Mouse (Mus musculus): ENCODE measurements around the gene Pex19. TPM values are rescaled to one million over a fixed set of nuclear protein-coding genes. Genes with fewer than 3 reads are reported as not detected.
A peak's percentile ranks its signal among the peaks of the same experiment; 100 is the strongest.

The Pex19 gene
- total RNA-seq, 2 experiments from 2014 or later, result 76.0 to 82.5 TPM

DNA sequence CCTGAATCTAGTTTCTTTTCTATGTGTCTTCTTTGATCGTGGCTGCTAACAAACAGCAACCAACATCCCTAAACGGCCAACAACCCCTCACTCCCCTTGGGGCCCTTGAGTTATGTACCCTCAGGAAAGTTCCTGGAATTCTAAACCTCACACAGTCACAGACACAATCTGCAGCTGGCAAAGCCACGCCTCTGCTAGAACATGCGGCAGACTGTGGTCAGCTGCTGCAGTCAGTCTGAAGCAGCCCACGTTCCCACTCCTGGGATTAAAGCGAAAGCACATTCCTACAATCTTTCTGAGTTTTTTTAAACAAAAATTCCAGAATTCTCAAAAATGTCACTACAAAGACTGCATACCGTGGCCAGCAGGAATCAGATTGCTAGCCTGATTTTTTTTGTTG is 7.0 kb downstream of the Pex19 start:
- DNase-seq, result peak; percentile 45

DNA sequence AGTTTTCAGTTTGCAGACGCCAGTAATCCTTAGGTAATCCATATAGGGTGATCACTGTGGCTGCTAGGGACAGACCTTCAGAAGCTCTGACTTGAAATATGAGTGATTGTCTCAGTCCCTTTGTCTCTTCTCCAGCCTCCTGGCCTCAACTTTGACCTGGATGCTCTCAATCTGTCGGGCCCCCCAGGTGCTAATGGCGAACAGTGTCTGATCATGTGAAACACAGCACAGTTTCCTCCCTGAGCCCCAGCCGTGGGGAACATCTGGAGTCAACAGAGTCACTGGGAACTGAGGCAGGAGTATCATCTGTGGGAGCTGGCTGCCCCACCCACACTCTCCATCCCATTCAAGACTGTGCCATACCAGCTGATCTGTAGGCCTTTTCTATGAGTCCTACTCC is 7.5 kb downstream of the Pex19 start:
- DNase-seq, result no peak

DNA sequence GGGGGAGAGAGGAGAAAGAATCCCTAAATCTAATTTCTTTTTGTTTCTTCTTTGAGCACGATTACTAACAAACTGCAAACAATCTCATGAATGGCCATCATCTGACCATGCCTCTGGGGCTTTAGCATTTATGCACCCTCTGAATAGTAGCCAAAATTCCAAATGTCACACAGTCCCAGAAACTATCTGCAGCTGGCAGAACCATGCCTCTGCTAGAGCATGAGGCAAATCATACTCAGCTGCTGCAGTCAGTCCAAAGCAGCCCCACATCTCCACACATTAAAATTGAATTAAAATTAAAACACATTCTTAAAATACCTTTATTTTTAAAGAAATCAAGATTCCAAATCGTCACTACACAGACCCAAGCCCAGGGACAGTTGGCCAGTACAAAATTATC is 13.6 kb downstream of the Pex19 start:
- no peak for DNase-seq

DNA sequence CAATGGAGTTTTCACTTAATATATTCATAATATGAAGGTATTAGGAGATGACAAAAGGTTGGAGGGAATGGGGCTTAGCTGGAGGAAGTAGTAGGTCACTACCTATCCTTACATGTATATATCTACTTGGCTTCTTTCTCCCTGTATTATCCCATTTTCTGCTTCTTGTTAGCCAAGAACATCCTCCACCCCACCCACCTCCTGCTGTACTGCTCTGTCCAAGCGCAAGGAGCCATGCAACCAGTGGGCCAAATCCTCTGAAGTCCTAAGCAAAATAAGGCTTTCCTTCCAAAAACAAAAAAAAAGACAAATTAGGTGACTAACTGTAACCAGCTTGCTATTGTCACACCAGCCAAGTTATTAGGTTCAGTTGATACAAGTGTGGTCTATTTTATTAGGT is 14.3 kb downstream of the Pex19 start:
- no peak for DNase-seq

DNA sequence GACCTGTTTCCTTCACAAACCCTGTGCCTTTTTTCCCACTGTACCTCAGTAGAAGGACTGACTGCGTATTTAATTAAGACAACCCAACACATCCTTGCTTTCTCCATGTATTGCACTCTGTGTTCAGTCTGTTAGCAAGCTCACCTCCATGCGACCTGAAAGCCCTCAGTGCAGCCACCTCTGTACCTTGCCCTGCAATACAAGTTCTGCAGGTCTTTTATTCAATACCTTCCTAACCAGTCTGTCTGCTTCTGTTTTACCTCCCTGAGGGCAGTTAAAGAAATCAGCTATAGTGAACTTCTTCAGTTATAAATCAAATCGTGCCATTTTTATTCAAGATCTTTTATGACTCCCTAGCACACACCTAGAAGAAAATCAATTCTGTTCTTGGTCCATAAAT is 15.0 kb downstream of the Pex19 start:
- no peak for DNase-seq

DNA sequence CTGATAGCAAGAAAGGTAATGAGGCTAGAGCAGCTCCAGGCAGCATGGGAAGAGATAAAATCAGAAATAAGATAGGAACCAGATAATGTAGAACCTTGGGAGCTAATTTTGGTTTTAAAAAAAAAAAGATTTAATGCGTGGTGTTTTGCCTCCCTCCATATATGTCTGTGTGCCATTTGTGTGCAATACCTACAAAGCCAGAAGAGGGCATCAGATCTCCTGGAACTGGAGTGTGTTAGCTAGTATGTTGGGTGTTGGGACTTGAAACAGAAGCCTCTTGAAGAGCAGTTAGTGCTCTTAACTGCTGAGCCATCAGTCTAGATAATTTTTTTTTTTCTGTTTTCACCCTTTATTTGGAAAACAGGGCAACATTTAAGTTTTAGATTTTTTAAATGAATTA is 17.0 kb downstream of the Pex19 start:
- peak; percentile 30 for DNase-seq

DNA sequence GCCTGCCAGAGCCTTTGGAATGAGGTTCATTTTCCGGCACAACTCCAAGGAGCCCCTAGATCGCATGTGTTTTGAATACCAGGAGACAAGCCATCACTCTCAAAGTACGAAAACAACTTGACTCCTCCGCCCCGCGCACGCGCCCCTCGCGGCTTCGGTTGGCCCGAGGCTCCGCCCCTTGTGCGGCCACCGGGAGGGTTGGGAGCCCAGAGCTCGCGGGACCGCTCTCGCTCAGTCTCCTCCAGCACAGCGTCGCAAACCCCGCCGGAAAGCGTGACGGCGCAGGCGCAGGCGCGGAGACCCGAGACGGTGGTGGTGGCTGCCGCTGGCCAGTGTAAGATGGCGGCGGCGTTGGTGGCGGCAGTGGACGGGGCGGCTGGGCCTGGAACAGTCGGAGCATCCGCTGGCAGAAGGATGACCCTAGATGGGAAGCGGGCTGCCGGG is 21.3 kb downstream of the Pex19 start, which contains the start of gene Dcaf8:
Dcaf8 (plus strand) TSS at position 250 of the 444 bp plus-strand sequence.
- peak; percentile 98 for DNase-seq

DNA sequence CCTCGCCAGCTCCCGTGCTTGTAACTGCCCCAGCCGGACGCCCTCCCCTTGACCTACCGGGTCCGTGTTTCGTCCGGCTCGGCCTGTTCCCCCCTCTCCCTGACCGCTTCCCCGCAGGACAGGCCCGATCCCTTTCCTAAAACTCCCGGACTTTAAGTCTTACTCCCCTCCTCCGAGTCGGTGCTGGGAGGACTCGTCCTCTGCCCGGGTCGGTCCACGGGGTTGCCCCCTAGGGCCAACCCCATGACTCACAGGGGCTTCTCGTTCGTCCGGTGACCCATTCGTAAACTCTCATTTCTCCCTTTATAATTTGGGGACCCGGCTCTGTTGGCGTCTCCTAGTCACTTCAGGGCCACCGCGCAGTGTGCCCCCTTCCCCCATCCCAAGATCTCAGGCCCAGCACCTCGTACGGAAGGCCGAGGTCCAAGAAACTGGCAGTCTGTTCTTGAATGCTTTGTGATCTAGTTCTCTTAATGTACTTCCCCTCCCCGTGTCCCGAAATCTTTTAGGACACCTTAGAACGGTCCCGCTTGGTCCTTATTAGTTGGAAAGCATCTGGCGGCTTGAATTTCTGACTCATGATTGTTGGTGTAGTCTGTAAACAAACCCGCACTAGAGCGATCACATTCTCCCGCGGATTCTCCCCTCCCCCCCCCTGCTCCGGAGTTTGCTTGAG is 21.9 kb downstream of the Pex19 start:
- DNase-seq, result peak; percentile 35

DNA sequence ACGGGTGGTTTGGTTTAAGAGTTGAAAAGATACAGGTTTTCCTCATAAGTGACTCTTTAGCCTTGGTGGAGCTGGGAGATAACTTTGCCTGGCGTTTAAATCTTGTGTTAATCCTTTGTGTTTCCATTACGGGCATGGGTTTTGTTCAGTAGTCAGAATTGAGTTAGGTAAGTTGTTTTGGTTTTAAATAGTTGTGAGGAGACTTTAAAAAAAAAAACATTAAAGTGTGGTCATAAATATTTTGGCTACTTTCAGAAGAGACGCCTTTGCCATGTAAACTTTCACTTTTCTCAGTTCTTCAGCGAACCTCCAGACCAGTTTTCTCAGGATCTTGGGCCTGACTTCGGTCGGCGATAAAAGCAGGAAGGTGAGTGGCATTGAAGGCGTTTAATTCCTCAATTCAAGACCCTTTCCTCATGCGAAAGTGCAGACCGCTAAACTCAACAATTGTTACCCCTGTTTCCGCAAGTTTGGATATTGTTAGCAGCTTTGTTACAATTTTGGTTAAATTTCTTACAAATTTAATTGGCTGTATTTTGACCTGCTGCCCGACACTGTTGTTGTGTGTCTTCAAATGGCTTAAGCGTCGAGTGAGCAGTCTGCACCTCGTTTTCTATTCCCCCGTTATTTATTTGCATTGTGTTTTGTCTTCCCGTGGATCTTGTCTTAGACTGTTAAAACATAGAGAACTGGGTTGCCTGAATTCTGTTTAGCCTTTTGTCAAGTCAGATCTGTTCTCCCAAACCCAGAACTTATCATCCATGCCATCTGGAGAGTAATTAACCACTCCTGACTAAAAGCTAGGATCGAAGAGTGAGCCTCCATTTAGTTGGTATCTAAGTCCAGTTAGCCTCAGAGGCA is 22.6 kb downstream of the Pex19 start:
- DNase-seq, result no peak

DNA sequence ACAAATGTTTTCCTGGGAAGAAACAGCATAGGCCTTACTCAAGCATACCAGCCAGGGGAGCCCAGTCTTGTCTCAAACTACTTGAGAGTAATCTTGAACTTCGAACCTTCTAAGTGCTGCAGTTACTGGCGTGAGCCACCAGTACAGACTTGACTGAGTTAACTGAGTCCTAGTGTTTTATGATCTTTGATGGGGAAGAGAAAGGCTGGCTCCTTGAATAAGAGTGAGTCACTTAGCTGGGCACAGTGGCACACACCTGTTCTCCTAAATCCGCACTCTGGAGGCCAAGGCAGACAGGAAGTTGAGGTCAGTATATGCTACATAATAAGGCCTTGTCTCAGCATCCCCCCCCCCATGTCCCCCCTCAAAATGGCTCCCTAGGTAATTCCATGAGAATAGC is 28.0 kb downstream of the Pex19 start:
- no peak for DNase-seq

DNA sequence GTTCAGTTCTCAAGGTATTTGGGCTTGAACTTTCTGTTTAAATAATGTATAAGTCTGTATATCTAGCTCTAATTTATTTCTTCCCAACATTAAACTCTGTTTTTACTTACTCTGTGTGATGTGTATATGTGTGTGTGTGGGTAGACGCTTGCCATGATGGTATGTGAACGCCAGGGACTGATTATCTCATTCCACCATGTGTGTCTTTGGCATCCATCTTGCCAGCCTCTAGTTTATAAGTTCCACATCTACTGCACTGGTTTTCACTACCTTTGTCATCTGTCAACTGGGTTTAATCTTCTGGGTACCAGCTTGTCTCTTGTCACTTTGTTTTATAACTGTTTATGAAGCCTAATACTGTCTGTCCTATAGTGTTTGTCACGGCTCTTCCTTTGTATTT is 29.0 kb downstream of the Pex19 start:
- DNase-seq, result no peak

DNA sequence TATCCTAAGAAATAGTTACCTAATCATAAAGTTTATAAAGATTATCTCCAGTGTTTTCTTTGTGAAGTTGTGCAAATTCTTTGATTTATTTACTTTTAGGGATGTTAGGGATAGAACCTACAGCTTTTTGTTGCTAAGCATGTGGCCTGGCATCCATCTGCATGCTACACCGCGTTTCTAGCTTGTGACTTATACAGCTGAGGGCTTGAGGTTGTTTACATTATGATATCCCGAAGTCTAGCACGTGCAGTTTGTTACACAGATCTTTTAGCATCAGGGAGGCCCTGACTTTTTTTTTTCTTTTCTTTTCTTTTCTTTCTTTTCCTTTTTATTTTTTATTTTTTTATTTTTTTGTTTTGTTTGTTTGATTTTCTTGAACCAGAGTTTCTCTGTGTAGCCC is 33.4 kb downstream of the Pex19 start:
- no peak for DNase-seq

DNA sequence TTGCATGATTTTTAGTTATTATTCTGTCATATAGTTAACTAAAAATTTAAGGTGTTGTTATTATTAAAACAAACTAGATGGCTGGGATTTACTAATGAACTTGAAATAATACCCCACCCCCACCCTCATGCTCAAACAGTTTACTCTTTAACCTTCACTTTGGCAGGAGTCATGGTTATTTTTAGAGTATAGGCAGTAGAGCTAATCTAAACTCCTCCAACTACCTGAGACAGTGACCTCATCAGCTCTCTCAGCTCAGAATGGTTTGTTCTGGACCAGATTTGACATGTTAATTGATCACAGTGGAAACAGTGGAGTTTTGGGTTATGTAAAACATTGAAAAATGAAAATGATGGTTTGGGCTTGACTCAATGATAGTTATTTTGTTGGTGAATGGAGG is 34.0 kb downstream of the Pex19 start:
- DNase-seq, result no peak

DNA sequence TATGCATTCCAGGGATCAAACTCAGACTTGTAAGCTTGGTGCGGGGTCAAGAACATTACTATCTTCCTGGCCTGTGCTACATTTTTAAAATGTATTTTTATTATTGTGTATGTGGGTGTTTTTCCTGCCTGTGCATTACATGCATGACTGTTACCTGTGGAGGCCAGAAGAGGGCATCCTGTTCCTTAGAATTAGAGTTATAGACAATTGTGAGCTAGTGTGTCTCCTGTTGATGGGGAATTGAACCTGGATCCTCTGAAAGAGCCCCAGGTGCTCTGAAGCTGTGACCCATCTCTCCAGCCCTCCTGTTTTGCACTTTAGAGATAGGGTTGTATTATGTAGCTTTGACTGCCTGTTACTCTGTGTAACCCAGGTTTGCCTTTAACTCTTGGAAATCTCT is 35.5 kb downstream of the Pex19 start:
- DNase-seq, result no peak

DNA sequence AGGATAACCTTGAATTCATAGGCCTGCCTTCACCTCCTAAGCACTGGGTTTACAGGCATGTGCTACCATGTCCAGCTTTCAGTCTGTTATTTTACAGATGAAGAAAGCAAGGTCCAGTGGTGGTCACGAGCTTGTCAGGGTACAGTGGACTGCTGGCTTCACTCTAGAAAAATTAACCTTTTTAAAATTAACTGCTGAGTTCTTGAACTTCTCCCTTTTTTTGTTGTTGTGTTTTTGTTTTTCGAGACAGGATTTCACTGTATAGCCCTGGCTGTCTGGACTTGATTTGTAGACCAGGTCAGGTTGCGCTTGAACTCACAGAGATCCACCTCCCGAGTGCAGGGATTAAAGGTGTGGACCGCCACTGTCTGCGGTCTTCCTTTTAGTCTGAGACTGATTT is 36.4 kb downstream of the Pex19 start:
- DNase-seq, result no peak

DNA sequence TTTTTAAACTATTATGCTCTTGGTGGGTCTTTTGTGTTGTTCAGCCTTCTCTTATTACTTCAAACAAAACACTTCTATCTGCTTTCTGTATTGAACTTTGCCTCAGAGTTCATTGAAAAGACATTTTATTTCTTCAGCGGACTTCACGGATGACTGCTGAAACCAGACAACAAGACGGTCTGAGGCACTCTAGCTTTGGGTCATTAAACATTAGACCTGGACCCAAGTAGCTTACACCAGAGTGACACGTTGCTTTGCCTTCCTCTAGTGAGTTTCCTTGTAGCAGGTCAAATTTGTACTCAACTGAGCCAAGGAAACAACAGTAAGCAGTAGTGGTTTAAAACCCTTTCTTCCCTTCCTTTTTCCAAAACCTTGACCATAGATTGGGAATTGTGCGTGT is 41.4 kb downstream of the Pex19 start:
- no peak for DNase-seq

DNA sequence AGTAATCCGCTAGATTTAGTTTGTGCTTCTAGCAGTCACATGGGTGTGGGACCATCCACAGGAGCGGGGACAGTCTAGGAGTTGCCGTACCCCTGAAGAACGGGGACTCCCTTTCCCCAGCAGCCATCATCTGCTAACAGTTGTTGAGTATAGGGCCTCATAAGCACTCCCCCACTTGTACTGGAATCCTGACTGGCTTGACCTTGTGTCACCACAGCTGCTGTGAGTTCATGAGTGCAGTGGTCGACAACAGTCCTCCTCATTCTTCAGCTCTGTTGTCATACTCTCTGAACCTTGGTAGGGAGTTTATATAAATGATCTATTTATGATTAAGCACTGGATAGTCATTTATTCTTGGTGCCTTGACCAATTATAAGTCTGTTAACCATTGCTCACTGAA is 43.3 kb downstream of the Pex19 start:
- DNase-seq, result no peak

DNA sequence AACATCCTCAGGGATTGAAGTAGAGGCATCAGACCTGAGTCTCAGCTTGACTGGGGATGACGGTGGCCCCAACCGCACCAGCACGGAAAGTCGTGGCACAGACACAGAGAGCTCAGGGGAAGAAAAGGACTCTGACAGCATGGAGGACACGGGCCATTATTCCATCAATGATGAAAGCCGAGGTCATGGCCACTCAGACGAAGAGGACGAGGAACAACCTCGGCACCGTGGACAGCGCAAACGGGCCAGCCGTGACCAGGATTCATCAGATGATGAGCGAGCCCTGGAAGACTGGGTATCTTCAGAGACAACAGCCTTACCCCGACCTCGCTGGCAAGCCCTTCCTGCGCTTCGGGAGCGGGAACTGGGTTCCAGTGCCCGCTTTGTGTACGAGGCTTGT is 45.8 kb downstream of the Pex19 start:
- DNase-seq, result no peak

DNA sequence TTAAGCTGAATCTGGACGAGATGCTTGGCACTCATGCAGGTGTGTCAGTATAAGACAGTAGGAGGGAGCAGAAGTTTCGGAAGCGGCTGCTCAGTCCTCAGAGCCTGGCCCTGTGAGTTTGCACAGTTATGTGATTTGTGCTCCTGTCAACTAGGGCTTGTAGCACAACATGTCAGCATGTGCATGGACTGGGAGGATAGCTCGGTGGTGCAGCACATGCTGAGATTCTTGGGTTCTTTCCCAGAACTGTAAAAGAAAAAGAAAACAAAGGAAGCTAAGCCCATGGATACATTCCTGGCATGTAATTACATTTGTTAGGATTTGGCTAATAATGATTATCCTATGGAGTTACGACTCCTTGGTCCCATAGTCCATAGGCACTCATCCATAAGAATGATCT is 46.6 kb downstream of the Pex19 start:
- no peak for DNase-seq

DNA sequence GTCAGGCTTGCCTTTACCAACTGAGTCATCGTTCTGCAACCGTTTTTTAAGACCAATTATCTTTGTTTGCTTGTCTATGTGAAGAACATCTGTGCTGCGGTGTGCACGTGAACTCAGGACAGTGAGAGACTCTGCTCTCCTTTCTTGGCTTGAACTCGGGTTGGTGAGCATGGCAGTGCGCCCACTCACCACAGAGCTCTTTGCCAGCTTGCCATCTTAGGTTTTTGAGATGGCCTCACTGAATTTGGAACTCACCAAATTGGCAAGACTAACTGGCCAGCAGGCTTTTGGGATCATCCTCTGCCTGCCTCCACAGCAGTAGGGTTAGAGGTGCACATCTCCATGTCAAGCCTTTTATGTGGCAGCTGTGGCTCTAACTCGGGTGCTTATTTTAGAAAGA is 51.2 kb downstream of the Pex19 start:
- DNase-seq, result no peak

DNA sequence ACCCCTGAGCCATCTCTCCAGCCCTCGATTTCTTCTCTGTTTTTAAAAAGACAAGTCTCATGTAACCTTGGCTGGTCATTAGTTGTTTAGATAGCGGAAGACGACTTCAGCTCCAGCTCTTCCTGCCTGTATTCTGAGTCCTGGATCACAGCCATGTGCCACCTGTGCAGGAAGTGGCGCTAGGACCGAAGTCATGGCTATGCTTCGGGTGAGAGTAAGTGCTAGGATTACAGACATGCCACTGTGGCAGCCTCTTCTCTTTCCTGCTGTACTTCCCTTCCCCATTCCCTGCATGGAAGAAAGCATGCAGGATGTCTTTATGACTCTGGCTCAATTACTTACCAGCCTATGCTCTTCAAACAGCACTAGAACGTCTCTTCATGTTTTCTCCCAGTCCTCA is 52.5 kb downstream of the Pex19 start:
- DNase-seq, result no peak

DNA sequence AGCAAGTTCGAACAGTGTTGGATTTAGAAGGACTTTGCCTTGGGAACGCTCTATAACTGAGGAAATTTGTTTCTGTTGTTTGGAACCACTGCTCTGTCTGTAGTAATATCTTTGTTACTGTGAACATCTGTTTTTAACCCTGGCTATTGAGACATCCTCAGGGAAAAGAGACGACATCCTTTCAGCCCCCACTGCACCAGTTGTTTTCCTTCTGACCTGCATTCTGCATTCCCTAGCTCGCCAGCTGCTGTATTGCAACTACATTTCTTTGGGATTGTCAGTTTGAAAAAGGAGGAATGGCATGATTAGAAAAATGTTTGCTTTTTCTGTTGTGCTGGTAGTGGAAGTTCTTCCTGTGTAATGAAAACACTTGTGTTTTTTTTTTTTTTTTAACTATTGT is 54.3 kb downstream of the Pex19 start:
- no peak for DNase-seq

DNA sequence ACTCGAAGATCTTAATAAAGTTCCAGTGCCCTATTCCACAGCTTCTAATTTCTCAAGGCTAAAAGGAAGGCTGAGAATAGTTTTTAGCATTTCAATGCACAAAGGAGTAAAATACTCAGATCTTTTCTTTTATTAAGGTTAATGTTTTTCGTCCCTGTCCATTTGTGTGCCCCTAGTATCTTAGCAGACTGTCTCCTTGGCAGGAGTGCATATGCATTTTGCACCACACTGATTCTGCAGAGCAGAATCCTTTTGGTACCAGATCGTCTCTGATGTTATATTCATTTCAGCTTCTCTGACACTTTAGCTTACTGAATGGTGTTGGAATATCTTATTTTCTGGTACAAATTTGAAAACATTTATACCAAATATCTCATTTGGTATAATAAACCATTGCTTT is 55.2 kb downstream of the Pex19 start:
- no peak for DNase-seq

DNA sequence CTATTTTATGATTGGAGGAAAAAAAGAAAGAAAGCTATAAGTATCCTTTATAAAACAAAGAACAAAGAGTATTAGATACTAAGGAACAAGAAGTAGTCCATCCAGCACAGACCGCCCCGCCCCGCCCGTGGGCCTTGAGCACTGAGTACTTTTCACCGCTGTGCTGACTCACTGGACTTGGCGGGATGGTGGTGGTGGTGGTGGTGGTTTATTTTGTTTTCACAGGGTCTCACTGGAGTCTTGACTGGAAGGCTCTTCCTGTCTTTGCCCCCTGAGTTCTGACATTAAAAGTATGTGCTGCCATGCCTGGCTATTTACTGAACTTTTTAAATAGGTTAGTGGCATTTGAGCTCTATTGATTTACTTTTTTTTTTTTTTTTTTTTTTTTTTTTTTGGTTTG is 56.5 kb downstream of the Pex19 start:
- no peak for DNase-seq

Data from gastrocnemius, postnatal 25 days (tissue).